Mouse (Mus musculus): ENCODE measurements at regions not wholly inside any gene's neighbourhood (a gene's known extent, or its start where the extent isn't known, plus 50 kb on each side); places are given as distances from the start of the nearest gene placed in this dataset.

DNA sequence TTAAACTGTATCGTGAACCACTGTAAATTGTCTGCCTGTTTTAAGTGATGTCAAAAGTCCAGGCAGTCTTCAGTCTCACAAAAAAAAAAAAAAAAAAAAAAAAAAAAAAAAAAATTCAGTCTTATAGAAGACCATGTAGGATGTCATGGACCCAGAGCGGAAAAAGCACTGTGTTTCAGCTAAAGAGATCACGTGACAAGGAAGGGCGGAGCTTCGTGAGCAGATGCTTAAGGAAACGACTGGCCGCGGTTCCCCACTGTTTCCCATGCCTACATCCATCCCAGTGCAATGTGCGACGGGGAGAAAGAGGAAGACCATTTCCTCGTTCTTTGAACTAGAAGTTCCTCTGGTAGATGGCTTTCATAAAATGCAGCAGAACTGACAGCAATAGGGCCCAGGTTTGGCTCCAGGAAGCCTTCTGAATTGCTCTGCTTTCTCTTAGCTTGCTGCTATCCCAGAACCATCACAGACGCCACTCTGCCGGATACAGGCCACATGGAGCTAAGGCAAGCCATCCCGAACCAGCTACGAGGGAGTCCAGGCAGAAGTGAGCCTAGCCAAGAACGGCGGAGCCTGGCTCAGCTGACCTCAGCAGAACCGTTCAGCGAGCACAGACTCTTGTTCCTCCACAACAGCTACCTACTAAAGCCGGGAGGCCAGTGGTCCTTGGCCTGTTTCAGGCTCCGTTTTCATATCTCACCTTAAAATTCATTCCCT lies 117.6 kb downstream of the Hlx start:
- 81% methylated on average over 21 of the region's 21 CpGs for WGBS
- H3K27ac ChIP-seq (ENCODE audit: low read length) = no peak overlapping the region
- no peak overlapping the region for H3K9ac ChIP-seq (replicated peaks; ENCODE audit: low read depth, low read length)
- no peaks in the 10 kb centered on the region for H3K9me3 ChIP-seq (ENCODE audit: control insufficient read depth, low read depth, low read length)
- no peak for ATAC-seq (ENCODE audit: insufficient number of reproducible peaks, insufficient read depth, low FRiP score, low read depth)
- H3K4me2 ChIP-seq (replicated peaks; ENCODE audit: low read depth, low read length) = no peak overlapping the region
- no peak overlapping the region for H3K4me3 ChIP-seq (ENCODE audit: low read depth, low read length)
- no peaks in the 10 kb centered on the region for H3K4me1 ChIP-seq (ENCODE audit: control insufficient read depth, insufficient read depth, low read length)
- no peaks in the 10 kb centered on the region for H3K27me3 ChIP-seq (ENCODE audit: control insufficient read depth, insufficient read depth, low read length)
- H3K36me3 ChIP-seq (ENCODE audit: control insufficient read depth, insufficient read depth, low read length) = no peaks in the 10 kb centered on the region

DNA sequence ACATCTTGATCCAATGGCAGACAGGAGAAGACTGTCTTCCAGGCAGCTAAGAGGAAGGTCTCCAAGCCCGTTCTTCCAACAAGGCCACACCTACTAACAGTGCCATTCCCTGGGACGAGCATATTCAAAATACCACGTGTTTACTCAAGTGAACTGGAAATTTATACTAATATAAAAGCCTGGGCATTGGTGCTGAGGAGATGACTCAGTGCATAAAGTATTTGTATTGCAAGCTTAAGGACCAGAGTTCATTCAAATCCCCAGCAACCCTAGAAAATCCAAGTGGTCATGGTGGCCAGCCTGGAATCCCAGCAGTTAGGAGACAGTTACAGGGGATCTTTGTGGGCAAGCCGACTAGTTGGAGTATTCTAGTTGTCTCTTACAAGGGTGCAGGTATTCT lies 119.5 kb downstream of the Hlx start:
- 73% methylated on average over 4 of the region's 4 CpGs for WGBS
- Histone ChIP-seq H3K4me2 (replicated peaks; ENCODE audit: low read depth, low read length) (no peak overlapping the region), H3K4me1 (ENCODE audit: control insufficient read depth, insufficient read depth, low read length) (no peaks in the 10 kb centered on the region), H3K4me3 (ENCODE audit: low read depth, low read length) (no peak overlapping the region), H3K9ac (replicated peaks; ENCODE audit: low read depth, low read length) (no peak overlapping the region), H3K27me3 (ENCODE audit: control insufficient read depth, insufficient read depth, low read length) (no peaks in the 10 kb centered on the region), H3K36me3 (ENCODE audit: control insufficient read depth, insufficient read depth, low read length) (no peaks in the 10 kb centered on the region), H3K9me3 (ENCODE audit: control insufficient read depth, low read depth, low read length) (no peaks in the 10 kb centered on the region), H3K27ac (ENCODE audit: low read length) (no peak overlapping the region)
- no peak for ATAC-seq (ENCODE audit: insufficient number of reproducible peaks, insufficient read depth, low FRiP score, low read depth)

DNA sequence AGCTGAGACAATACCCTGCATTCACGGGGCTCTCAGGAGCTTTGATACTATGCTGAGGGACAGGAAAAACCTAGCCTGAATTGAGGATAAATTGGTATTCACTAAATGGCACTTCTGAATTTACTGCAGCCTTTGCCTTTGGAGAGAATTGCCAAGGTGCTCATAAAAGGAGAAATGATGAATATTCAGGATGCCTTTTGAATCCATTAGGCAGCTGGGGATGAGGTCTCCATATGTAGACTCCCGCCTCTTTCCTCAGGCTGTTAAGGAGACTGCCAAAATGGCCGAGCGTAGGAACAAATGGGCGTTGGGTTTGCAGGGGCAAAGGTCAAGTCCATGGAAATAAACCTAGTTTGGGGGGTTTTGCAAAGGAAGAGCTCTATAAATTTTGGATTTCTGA lies 123.5 kb downstream of the Hlx start:
- WGBS = 60% methylated on average over 5 of the region's 5 CpGs
- H3K36me3 ChIP-seq (ENCODE audit: control insufficient read depth, insufficient read depth, low read length) = no peaks in the 10 kb centered on the region
- H3K27me3 ChIP-seq (ENCODE audit: control insufficient read depth, insufficient read depth, low read length) = no peaks in the 10 kb centered on the region
- H3K9me3 ChIP-seq (ENCODE audit: control insufficient read depth, low read depth, low read length) = no peaks in the 10 kb centered on the region
- H3K4me2 ChIP-seq (replicated peaks; ENCODE audit: low read depth, low read length) = no peak overlapping the region
- ATAC-seq (ENCODE audit: insufficient number of reproducible peaks, insufficient read depth, low FRiP score, low read depth) = no peak
- no peaks in the 10 kb centered on the region for H3K4me1 ChIP-seq (ENCODE audit: control insufficient read depth, insufficient read depth, low read length)
- H3K9ac ChIP-seq (replicated peaks; ENCODE audit: low read depth, low read length) = no peak overlapping the region
- H3K4me3 ChIP-seq (ENCODE audit: low read depth, low read length) = no peak overlapping the region
- H3K27ac ChIP-seq (ENCODE audit: low read length) = no peak overlapping the region

DNA sequence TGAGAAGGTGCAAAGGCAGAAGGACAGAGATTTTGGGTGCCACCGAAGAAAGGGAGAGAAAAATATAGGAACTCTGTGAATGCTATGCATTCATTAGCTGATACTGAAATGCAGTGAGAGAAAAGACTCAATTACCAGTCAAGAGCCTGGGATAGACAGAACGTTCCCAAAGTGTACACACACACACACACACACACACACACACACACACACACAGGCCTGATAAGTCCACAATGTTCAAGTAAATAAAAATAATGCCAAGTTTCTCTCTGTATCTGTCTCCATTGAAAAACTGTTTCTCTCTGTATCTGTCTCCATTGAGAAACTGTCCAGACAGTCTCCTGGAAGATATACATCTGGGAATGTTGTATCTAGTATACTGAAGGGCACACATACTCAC lies 124.1 kb downstream of the Hlx start:
- no peaks in the 10 kb centered on the region for H3K36me3 ChIP-seq (ENCODE audit: control insufficient read depth, insufficient read depth, low read length)
- H3K4me1 ChIP-seq (ENCODE audit: control insufficient read depth, insufficient read depth, low read length) = no peaks in the 10 kb centered on the region
- H3K27me3 ChIP-seq (ENCODE audit: control insufficient read depth, insufficient read depth, low read length) = no peaks in the 10 kb centered on the region
- WGBS = 82% methylated on average over 2 of the region's 2 CpGs
- H3K4me2 ChIP-seq (replicated peaks; ENCODE audit: low read depth, low read length) = no peak overlapping the region
- no peak overlapping the region for H3K9ac ChIP-seq (replicated peaks; ENCODE audit: low read depth, low read length)
- no peak overlapping the region for H3K27ac ChIP-seq (ENCODE audit: low read length)
- H3K4me3 ChIP-seq (ENCODE audit: low read depth, low read length) = no peak overlapping the region
- no peaks in the 10 kb centered on the region for H3K9me3 ChIP-seq (ENCODE audit: control insufficient read depth, low read depth, low read length)
- no peak for ATAC-seq (ENCODE audit: insufficient number of reproducible peaks, insufficient read depth, low FRiP score, low read depth)

DNA sequence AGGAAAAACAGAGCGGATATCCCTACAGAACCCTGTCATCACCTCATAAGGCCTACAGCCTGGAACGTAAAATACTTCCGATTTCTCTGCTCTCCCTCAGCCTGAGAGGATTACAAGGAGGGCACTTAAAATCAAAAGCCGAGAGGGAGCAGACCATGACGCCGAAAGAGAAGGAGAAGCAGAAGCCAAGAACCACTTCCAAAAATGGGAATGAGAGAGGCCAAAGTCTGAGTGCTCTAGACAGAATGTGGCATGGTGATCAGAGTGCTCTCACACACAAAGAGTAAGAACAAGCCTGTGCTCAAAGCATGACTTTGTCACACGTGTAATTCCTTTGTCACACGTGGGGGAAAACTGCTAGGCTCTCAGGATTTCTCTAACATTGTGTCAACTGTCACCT lies 125.9 kb downstream of the Hlx start:
- H3K9ac ChIP-seq (replicated peaks; ENCODE audit: low read depth, low read length) = no peak overlapping the region
- ATAC-seq (ENCODE audit: insufficient number of reproducible peaks, insufficient read depth, low FRiP score, low read depth) = no peak
- WGBS = 81% methylated on average over 8 of the region's 8 CpGs
- H3K27me3 ChIP-seq (ENCODE audit: control insufficient read depth, insufficient read depth, low read length) = no peaks in the 10 kb centered on the region
- H3K27ac ChIP-seq (ENCODE audit: low read length) = no peak overlapping the region
- no peak overlapping the region for H3K4me3 ChIP-seq (ENCODE audit: low read depth, low read length)
- H3K9me3 ChIP-seq (ENCODE audit: control insufficient read depth, low read depth, low read length) = no peaks in the 10 kb centered on the region
- no peaks in the 10 kb centered on the region for H3K4me1 ChIP-seq (ENCODE audit: control insufficient read depth, insufficient read depth, low read length)
- H3K36me3 ChIP-seq (ENCODE audit: control insufficient read depth, insufficient read depth, low read length) = no peaks in the 10 kb centered on the region
- H3K4me2 ChIP-seq (replicated peaks; ENCODE audit: low read depth, low read length) = no peak overlapping the region

DNA sequence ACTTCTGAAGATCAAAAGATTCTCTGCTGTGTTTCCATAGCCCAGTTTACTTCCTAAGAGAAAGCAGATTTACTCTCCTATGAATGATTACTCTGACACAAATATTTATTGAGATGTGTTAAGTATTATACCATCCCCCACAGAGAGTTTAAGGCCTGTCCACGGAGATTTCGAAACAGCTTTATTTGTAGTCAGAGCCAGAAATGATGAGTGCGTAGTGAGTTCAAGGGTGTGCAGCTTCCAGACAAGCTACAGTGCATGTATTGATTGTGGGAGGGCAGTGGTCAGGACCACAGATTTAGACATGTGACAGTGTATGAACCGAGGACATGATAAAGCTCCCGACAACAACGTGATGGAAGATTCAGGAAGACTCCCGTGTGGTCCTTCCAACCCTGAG lies 126.8 kb downstream of the Hlx start:
- no peak overlapping the region for H3K9ac ChIP-seq (replicated peaks; ENCODE audit: low read depth, low read length)
- H3K4me3 ChIP-seq (ENCODE audit: low read depth, low read length) = no peak overlapping the region
- no peaks in the 10 kb centered on the region for H3K36me3 ChIP-seq (ENCODE audit: control insufficient read depth, insufficient read depth, low read length)
- H3K27ac ChIP-seq (ENCODE audit: low read length) = no peak overlapping the region
- H3K4me1 ChIP-seq (ENCODE audit: control insufficient read depth, insufficient read depth, low read length) = no peaks in the 10 kb centered on the region
- 64% methylated on average over 7 of the region's 7 CpGs for WGBS
- ATAC-seq (ENCODE audit: insufficient number of reproducible peaks, insufficient read depth, low FRiP score, low read depth) = no peak
- no peaks in the 10 kb centered on the region for H3K9me3 ChIP-seq (ENCODE audit: control insufficient read depth, low read depth, low read length)
- H3K4me2 ChIP-seq (replicated peaks; ENCODE audit: low read depth, low read length) = no peak overlapping the region
- H3K27me3 ChIP-seq (ENCODE audit: control insufficient read depth, insufficient read depth, low read length) = no peaks in the 10 kb centered on the region

DNA sequence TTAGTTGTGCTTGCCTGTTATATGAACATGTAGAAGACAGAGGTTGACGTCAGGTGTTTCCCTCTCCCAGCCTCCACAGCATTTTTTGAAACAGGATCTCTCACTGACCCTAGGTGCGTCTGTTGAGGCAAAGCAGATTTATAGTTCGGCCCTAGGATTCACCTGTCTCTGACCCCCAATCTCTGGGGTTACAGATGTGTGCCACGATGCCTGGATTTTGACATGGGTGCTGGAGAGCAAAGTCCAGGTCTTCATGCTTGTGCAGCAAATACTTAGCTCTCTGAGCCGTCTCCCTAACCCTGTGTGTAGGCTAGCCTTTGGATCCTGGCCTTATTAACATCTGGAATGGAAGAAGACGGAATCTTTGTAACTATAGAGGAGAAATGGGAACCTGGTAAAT lies 129.3 kb downstream of the Hlx start:
- Histone ChIP-seq H3K9ac (replicated peaks; ENCODE audit: low read depth, low read length) (no peak overlapping the region), H3K9me3 (ENCODE audit: control insufficient read depth, low read depth, low read length) (no peaks in the 10 kb centered on the region), H3K36me3 (ENCODE audit: control insufficient read depth, insufficient read depth, low read length) (no peaks in the 10 kb centered on the region), H3K4me2 (replicated peaks; ENCODE audit: low read depth, low read length) (no peak overlapping the region), H3K27me3 (ENCODE audit: control insufficient read depth, insufficient read depth, low read length) (no peaks in the 10 kb centered on the region), H3K4me3 (ENCODE audit: low read depth, low read length) (no peak overlapping the region), H3K4me1 (ENCODE audit: control insufficient read depth, insufficient read depth, low read length) (no peaks in the 10 kb centered on the region), H3K27ac (ENCODE audit: low read length) (no peak overlapping the region)
- ATAC-seq (ENCODE audit: insufficient number of reproducible peaks, insufficient read depth, low FRiP score, low read depth) = no peak
- WGBS = 85% methylated on average over 6 of the region's 6 CpGs

DNA sequence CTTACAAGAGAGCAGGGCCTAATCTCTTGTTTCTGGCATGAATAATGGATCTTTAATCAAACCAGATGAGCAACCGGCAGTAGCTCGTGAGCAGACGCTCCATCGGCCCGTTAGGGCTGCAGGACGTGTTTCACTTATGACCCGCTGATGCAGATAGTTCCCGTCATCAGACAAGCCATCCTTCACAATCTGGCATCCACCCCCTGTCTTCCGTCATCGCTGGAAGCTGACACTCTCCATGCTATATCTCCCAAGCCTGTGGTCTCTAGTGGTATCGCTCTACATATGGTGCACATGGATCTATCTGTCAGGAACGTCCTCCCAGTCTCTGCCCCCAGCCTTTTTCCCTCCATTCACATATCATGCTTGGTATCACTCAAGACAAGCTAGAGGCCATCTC lies 137.0 kb downstream of the Hlx start:
- Histone ChIP-seq H3K4me3 (ENCODE audit: low read depth, low read length) (no peak overlapping the region), H3K4me2 (replicated peaks; ENCODE audit: low read depth, low read length) (no peak overlapping the region), H3K4me1 (ENCODE audit: control insufficient read depth, insufficient read depth, low read length) (no peaks in the 10 kb centered on the region), H3K27me3 (ENCODE audit: control insufficient read depth, insufficient read depth, low read length) (no peaks in the 10 kb centered on the region), H3K9me3 (ENCODE audit: control insufficient read depth, low read depth, low read length) (no peaks in the 10 kb centered on the region), H3K9ac (replicated peaks; ENCODE audit: low read depth, low read length) (no peak overlapping the region), H3K36me3 (ENCODE audit: control insufficient read depth, insufficient read depth, low read length) (no peaks in the 10 kb centered on the region), H3K27ac (ENCODE audit: low read length) (no peak overlapping the region)
- WGBS = 47% methylated on average over 12 of the region's 12 CpGs
- no peak for ATAC-seq (ENCODE audit: insufficient number of reproducible peaks, insufficient read depth, low FRiP score, low read depth)

DNA sequence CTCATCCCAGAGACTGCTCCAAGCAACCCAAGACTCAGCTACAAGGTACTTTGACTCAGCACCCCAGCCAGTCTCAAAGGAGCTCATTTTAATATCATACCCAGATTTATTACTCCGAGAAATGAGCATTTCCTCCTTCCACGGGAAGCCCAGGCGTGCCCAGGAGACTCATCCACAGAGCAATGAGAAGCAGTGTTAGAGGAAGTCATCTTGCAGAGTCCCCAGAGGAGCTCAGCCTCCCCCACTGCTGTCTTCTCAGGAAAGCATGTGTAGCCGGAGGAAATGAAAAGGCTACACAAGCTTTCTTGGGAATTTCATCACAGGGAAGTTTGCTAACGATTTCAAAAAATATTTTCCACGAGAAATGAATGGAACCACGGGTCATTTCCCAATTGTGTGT lies 141.8 kb downstream of the Hlx start:
- no peak for ATAC-seq (ENCODE audit: insufficient number of reproducible peaks, insufficient read depth, low FRiP score, low read depth)
- H3K4me3 ChIP-seq (ENCODE audit: low read depth, low read length) = no peak overlapping the region
- H3K27ac ChIP-seq (ENCODE audit: low read length) = no peak overlapping the region
- H3K4me2 ChIP-seq (replicated peaks; ENCODE audit: low read depth, low read length) = no peak overlapping the region
- H3K27me3 ChIP-seq (ENCODE audit: control insufficient read depth, insufficient read depth, low read length) = no peaks in the 10 kb centered on the region
- no peak overlapping the region for H3K9ac ChIP-seq (replicated peaks; ENCODE audit: low read depth, low read length)
- H3K36me3 ChIP-seq (ENCODE audit: control insufficient read depth, insufficient read depth, low read length) = no peaks in the 10 kb centered on the region
- no peaks in the 10 kb centered on the region for H3K9me3 ChIP-seq (ENCODE audit: control insufficient read depth, low read depth, low read length)
- H3K4me1 ChIP-seq (ENCODE audit: control insufficient read depth, insufficient read depth, low read length) = no peaks in the 10 kb centered on the region
- WGBS = 75% methylated on average over 7 of the region's 7 CpGs
